Mouse (Mus musculus) kidney, embryonic 14.5 days (tissue): ENCODE measurements around the gene Afm. TPM values are rescaled to one million over a fixed set of nuclear protein-coding genes. Genes with fewer than 3 reads are reported as not detected.

Source experiments
- ATAC-seq: fragments of 200-750 bp; cut with Nextera tagmentation; 2 replicates; pipeline ENCODE4 v1.8.0; 2017; ENCODE audit warnings: moderate number of reproducible peaks, mild to moderate bottlenecking, moderate TSS enrichment, moderate library complexity; ENCODE audit not compliant: low FRiP score, low TSS enrichment
- H3K27ac ChIP-seq: fragments of 300-500 bp; sonication (generic); 2 replicates; pipeline ENCODE4 v1.5.1; 2014; ENCODE audit warnings: low read depth, mild to moderate bottlenecking, low read length, moderate library complexity, mixed read lengths
- H3K27me3 ChIP-seq: fragments of 300-500 bp; sonication (generic); 2 replicates; pipeline ENCODE4 v1.6.1; 2014; ENCODE audit warnings: mild to moderate bottlenecking, low read length; ENCODE audit not compliant: control insufficient read depth, insufficient read depth
- H3K36me3 ChIP-seq: fragments of 300-500 bp; sonication (generic); 2 replicates; pipeline ENCODE4 v1.6.1; 2014; ENCODE audit warnings: low read length, mixed read lengths; ENCODE audit not compliant: control insufficient read depth, insufficient read depth
- H3K4me1 ChIP-seq: fragments of 300-500 bp; sonication (generic); 2 replicates; pipeline ENCODE4 v1.6.1; 2014; ENCODE audit warnings: low read length, mixed read lengths; ENCODE audit not compliant: control insufficient read depth, insufficient read depth
- H3K4me2 ChIP-seq: fragments of 300-500 bp; sonication (generic); replicated peaks from 2 replicates; pipeline ENCODE4 v1.6.1; 2014; ENCODE audit warnings: low read depth, mild to moderate bottlenecking, low read length
- H3K4me3 ChIP-seq: fragments of 300-500 bp; sonication (generic); 2 replicates; pipeline ENCODE4 v1.5.1; 2014; ENCODE audit warnings: mild to moderate bottlenecking, low read length
- H3K9ac ChIP-seq: fragments of 300-500 bp; sonication (generic); 2 replicates; pipeline ENCODE4 v1.6.1; 2014; ENCODE audit warnings: low read depth, mild to moderate bottlenecking, low read length, moderate library complexity
- H3K9me3 ChIP-seq: fragments of 300-500 bp; sonication (generic); 2 replicates; pipeline ENCODE4 v1.6.1; 2016; ENCODE audit warnings: low read length; ENCODE audit not compliant: control insufficient read depth
- WGBS: fragments of 180-500 bp; shearing (Covaris S2); extraction: QIAGEN DNeasy Blood & Tissue Kit; methylation state at CpG from one replicate; pipeline ENCODE4 v1.1.7; 2014; 5-methylcytosine and 5-hydroxymethylcytosine counted together
- polyA plus RNA-seq: library from polyadenylated mRNA; unstranded; fragments of >200 nt; fragmentation: Nextera tagmentation; extraction: Ambion mirVana; gene quantifications from 2 replicates; pipeline ENCODE4 v1.2.1, GENCODE M21; 2014

Gene Afm
- polyA plus RNA-seq, 1 experiment from 2014 or later: 5.1 TPM

GRCm38 (mm10) chr5:90509828-90510592 is 8.7 kb upstream of the Afm start:
- no peak overlapping the region for H3K27ac ChIP-seq
- ATAC-seq: no peak
- no peak overlapping the region for H3K9ac ChIP-seq
- no peaks in the 10 kb centered on the region for H3K27me3 ChIP-seq
- H3K4me3 ChIP-seq: no peak overlapping the region
- no peaks in the 10 kb centered on the region for H3K36me3 ChIP-seq
- 0 out of 2 replicates have a peak, but pooled peaks cover 4% of the 10 kb centered on the region for H3K4me1 ChIP-seq
- H3K9me3 ChIP-seq: no peaks in the 10 kb centered on the region
- 90% methylated on average over 5 of the region's 5 CpGs for WGBS
- H3K4me2 ChIP-seq: no peak overlapping the region

DNA sequence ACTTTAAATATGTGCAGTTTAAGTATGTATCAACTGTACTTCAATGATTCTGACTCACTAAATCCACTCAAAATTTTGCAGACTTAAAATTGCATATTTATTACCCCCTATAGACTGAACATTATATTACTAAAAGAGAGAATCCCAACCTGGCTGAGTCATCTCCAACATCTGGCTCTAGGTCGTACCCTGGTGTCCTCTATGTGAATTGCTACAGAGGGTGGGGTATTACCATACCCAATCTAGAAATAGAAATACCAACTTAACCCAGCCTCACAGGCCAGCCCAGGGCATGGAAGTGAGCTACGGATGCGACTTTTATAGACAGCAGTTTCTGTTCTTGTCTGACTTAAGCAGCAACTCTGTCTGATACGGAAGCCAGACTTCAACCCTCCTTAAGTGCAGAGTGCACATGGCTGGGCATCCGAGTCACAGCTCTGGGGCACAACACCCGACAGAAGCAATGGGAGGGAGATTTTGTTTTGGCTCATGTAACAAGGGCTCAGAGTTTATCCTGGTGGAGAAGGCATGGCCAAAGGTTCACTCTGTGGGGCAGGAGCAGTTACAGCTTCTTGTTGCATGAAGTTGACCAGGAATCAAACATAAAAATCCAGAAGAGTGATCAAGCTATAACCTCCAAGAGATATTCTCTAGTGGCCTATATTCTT is 6.3 kb upstream of the Afm start:
- Histone ChIP-seq H3K4me2 (no peak overlapping the region), H3K4me3 (no peak overlapping the region), H3K4me1 (no peaks in the 10 kb centered on the region), H3K9me3 (no peaks in the 10 kb centered on the region), H3K9ac (no peak overlapping the region), H3K27me3 (no peaks in the 10 kb centered on the region), H3K36me3 (no peaks in the 10 kb centered on the region), H3K27ac (no peak overlapping the region)
- no peak for ATAC-seq
- WGBS: 81% methylated on average over 6 of the region's 6 CpGs

DNA sequence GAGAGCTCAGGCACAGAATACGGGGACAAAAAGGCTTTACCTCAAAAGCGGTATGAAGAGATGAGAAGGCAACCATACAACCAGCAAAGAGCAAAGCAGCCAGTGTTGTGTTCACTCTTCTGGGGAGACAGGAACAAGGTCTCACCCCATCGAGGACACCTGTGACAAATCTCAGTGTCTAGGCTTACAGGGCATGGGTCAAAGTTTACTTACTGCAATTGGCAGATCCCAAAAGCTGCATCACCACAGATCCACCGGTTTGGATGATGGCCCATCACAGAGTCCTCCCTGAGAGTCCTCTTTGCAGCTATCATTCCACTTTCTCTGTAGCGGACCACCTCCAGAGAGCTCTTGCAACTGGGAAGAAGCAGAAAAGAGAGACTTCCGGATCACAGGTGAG is 3.2 kb upstream of the Afm start:
- ATAC-seq: no peak
- WGBS: 86% methylated on average over 6 of the region's 6 CpGs
- Histone ChIP-seq H3K9me3 (no peaks in the 10 kb centered on the region), H3K4me2 (no peak overlapping the region), H3K27me3 (no peaks in the 10 kb centered on the region), H3K27ac (no peak overlapping the region), H3K4me1 (no peaks in the 10 kb centered on the region), H3K36me3 (no peaks in the 10 kb centered on the region), H3K9ac (no peak overlapping the region), H3K4me3 (no peak overlapping the region)

DNA sequence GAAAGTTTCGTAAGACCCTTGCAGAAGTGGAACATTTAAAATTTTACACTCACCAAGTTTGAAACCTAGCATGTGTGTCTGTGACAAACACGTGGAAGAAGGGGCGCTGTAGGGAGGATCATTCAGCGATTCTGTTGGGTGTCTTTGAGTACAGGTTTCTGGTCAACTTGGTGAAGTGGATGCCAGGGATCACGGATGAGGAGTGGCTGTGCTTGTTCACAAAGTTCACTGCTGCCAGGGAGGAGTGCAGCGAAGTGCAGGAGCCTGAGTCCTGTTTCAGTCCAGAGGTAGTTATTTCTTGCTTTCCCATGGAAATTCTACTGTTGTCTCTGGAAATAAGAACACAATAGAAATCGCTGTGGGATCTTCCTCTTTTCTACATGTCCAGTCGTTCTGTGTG is 32.5 kb downstream of the Afm start:
- 89% methylated on average over 8 of the region's 8 CpGs for WGBS
- H3K27me3 ChIP-seq: no peaks in the 10 kb centered on the region
- no peaks in the 10 kb centered on the region for H3K36me3 ChIP-seq
- no peak overlapping the region for H3K4me2 ChIP-seq
- no peak for ATAC-seq
- no peak overlapping the region for H3K9ac ChIP-seq
- H3K9me3 ChIP-seq: no peaks in the 10 kb centered on the region
- no peaks in the 10 kb centered on the region for H3K4me1 ChIP-seq
- H3K27ac ChIP-seq: no peak overlapping the region
- no peak overlapping the region for H3K4me3 ChIP-seq

DNA sequence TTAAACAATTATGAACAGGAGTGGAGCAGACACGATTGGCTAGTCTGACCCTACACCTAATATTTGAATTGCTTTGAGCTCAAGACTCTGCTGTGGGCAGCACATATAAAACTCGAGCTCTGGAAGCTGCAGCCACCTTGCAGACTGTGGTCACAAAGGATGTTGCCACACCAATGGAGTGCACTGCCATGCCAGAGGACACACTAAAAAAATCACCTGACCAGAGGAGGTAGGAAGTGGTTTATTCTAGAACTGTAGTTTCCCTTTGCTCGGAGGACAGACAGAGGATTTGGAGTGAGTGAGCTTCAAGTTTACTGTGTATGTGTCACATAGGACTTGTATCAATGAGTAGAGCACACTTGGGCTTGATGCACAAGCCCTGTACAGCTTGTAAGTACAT is 37.3 kb downstream of the Afm start:
- Histone ChIP-seq H3K9me3 (no peaks in the 10 kb centered on the region), H3K9ac (no peak overlapping the region), H3K4me1 (no peaks in the 10 kb centered on the region), H3K4me2 (no peak overlapping the region), H3K36me3 (no peaks in the 10 kb centered on the region), H3K4me3 (no peak overlapping the region), H3K27me3 (no peaks in the 10 kb centered on the region), H3K27ac (no peak overlapping the region)
- no peak for ATAC-seq
- 84% methylated on average over 3 of the region's 3 CpGs for WGBS

DNA sequence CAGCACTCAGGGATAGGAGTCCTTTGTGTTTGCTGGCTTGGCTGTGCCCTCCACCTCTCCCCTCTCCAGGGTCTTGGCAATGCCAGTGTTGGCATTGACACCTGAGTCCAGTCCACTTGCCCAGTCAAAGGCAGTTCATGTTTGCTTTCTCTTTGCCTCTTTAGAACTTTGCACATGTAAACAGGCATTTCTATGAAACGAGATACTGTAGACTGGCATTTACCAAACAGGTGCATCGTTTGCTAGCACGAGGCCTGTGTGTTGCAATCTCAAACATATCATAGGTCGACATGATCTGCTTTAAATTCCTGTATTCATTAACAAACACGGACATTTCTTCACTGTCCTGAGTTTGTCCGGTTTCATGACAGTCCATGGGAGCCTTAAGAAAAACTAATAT is 42.0 kb downstream of the Afm start, which contains the start of gene 5830473C10Rik:
Gene 5830473C10Rik (plus strand): TSS at position 365 of the 400 bp plus-strand sequence.
- no peak within 1 kb of the TSS for H3K27ac ChIP-seq
- WGBS: 92% methylated on average over 6 of the region's 6 CpGs
- no peaks in the 10 kb centered on the region for H3K4me1 ChIP-seq
- H3K9ac ChIP-seq: no peak within 1 kb of the TSS
- H3K27me3 ChIP-seq: no peaks in the 10 kb centered on the region
- no peak within 1 kb of the TSS for H3K4me3 ChIP-seq
- no peak within 1 kb of the TSS for H3K4me2 ChIP-seq
- no peaks in the 10 kb centered on the region for H3K9me3 ChIP-seq
- ATAC-seq: no peak
- H3K36me3 ChIP-seq: no peaks in the 10 kb centered on the region

- 95% methylated on average over 11 of the region's 11 CpGs for WGBS
- ATAC-seq: no peak
- no peak overlapping the region for H3K4me2 ChIP-seq
Observed at GRCm38 (mm10) chr5:90561721-90562275, 43.1 kb downstream of the Afm start.

GRCm38 (mm10) chr5:90562880-90563279 is 44.1 kb downstream of the Afm start:
- no peaks in the 10 kb centered on the region for H3K4me1 ChIP-seq
- no peaks in the 10 kb centered on the region for H3K27me3 ChIP-seq
- no peaks in the 10 kb centered on the region for H3K36me3 ChIP-seq
- WGBS: 90% methylated on average over 4 of the region's 4 CpGs
- no peak overlapping the region for H3K4me2 ChIP-seq
- no peak overlapping the region for H3K27ac ChIP-seq
- no peak overlapping the region for H3K9ac ChIP-seq
- no peaks in the 10 kb centered on the region for H3K9me3 ChIP-seq
- ATAC-seq: no peak
- no peak overlapping the region for H3K4me3 ChIP-seq

More at GRCm38 (mm10) chr5:90561721-90562275, 43.1 kb downstream of the Afm start:
- H3K36me3 ChIP-seq: no peaks in the 10 kb centered on the region
- H3K9ac ChIP-seq: no peak overlapping the region
- H3K27me3 ChIP-seq: no peaks in the 10 kb centered on the region
- H3K9me3 ChIP-seq: no peaks in the 10 kb centered on the region
- H3K4me3 ChIP-seq: no peak overlapping the region
- no peak overlapping the region for H3K27ac ChIP-seq
- H3K4me1 ChIP-seq: no peaks in the 10 kb centered on the region

DNA sequence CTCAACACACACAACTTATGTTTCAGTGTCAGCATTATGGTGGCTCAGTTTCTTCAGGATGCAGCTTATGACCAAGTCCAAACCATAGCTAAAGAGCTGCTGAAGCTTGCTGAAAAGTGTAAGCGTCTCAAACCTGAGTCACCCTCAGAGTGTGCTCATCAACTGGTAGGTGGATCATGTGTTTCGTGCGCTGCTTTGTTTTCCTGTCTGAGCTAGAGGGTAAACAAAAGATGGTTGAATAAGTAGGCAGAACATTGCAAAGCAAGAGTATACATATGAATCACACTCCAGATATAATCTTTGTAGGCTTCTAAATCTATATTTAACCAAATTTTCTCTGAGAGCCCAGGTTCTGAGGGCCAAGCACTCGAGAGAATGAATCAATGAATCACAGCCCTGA is 45.4 kb downstream of the Afm start:
- no peak for ATAC-seq
- Histone ChIP-seq H3K4me2 (no peak overlapping the region), H3K4me1 (peaks cover 4% of the 10 kb centered on the region; the same call in 1 of the 2 replicates), H3K27ac (no peak overlapping the region), H3K4me3 (no peak overlapping the region), H3K36me3 (no peaks in the 10 kb centered on the region), H3K9ac (no peak overlapping the region), H3K27me3 (no peaks in the 10 kb centered on the region), H3K9me3 (no peaks in the 10 kb centered on the region)
- WGBS: 89% methylated on average over 4 of the region's 4 CpGs
